Mouse (Mus musculus) adrenal gland, adult 8-10 months (tissue): ENCODE data around the gene Prss53. TPM values are rescaled to one million over a fixed set of nuclear protein-coding genes. Genes with fewer than 3 reads are reported as not detected.
A peak's percentile ranks its signal among the peaks of the same experiment; 100 is the strongest.
"Not testable (repeated sequence)": the region's sequence is repeated elsewhere in the genome, so short reads cannot be mapped to it uniquely, and the experiment has no call there.

Experiments
- DNase-seq: peaks from one replicate; pipeline ENCODE4 v3.0.0; 2022
- total RNA-seq, 4 experiments: library from RNA; stranded (reverse); gene quantifications; 2 replicates each; pipeline ENCODE4 v1.2.4; 2022

Prss53 gene
- total RNA-seq, 4 experiments from 2014 or later: 1.0 to 2.9 (median 1.6) TPM

DNA sequence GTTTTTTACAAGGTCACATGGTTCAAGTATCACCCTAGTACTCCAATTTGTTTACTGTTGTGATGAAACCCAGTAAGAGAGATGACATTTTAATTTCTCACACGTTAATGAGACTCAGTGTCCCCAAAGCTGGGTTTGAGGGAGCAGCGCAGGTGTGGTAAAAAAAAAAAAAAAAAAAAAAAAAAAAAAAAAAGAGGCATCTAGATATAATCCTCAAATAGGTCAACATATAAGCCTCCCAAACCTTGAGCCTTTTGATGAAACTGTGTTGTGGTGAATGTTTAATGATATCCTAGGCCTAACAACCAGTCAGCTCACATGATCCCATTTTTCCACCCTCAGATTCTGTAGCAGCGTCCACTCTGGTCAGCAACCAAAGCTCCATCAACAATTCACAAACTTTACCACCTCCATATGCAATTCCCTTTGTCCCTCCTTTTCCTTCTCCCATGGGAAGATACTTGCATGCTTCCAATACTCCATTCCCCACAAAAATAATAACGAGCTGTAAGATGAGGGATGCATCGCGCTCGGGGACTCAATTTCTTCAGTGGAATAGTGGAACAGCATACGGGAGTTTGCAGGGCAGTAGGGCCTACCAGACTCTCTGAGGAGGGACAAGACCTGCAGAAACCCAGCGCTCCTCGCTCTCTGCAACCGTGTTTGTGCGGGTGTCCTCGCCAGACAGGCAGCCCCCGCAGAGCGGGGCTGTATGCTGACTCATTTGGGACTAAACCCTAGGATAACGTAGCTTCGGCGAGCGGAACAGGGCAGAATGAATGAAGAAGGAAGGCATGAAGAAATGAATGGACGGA, 15.8 kb downstream of the Prss53 start:
- DNase-seq: no peak

- DNase-seq: no peak
Measured at GRCm38 (mm10) chr7:127870136-127870821, 20.5 kb downstream of the Prss53 start.

GRCm38 (mm10) chr7:127869149-127869810, 21.5 kb downstream of the Prss53 start:
- DNase-seq: no peak

- DNase-seq: no peak
Measured at GRCm38 (mm10) chr7:127867641-127868040, 23.1 kb downstream of the Prss53 start.

DNA sequence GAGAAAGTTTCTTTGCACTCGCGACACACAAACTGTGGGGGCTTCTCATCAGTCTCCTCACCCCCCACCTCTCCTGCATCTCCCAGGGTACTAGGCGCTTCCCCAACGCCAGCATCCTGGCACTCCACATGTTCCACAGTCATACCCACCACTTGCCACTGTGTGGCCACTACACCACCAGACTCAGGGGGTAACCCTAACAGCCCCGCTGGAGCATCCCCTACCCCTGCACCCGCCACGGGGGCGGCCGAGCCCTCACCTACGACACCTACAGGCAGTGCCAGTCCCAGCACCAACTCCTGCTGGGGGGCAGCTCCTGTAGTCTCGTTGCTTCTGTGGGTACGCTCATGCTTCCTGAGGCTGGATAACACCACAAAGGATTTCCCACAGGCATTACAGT, 24.3 kb downstream of the Prss53 start:
- no peak for DNase-seq

DNA sequence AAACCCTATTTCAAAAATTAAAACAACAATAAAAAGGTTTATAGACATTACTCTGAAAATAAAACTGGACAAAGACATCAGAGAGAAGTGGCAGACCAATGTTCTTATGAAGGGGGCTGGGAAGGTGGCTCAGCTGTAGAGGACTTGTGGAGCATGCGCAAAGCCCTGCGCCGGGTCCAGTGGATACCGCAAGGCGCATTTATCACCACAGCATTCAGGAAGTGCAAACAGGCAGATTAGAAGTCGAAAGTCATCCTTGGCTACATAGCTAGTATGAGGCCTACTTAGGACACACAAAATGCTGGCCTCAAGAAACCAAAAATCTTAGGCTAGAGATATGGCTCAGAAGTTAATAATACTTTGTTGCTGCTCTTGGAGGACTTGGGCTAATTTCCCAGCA, 32.5 kb downstream of the Prss53 start:
- no peak for DNase-seq

GRCm38 (mm10) chr7:127850906-127851305, 39.9 kb downstream of the Prss53 start:
- no peak for DNase-seq

DNA sequence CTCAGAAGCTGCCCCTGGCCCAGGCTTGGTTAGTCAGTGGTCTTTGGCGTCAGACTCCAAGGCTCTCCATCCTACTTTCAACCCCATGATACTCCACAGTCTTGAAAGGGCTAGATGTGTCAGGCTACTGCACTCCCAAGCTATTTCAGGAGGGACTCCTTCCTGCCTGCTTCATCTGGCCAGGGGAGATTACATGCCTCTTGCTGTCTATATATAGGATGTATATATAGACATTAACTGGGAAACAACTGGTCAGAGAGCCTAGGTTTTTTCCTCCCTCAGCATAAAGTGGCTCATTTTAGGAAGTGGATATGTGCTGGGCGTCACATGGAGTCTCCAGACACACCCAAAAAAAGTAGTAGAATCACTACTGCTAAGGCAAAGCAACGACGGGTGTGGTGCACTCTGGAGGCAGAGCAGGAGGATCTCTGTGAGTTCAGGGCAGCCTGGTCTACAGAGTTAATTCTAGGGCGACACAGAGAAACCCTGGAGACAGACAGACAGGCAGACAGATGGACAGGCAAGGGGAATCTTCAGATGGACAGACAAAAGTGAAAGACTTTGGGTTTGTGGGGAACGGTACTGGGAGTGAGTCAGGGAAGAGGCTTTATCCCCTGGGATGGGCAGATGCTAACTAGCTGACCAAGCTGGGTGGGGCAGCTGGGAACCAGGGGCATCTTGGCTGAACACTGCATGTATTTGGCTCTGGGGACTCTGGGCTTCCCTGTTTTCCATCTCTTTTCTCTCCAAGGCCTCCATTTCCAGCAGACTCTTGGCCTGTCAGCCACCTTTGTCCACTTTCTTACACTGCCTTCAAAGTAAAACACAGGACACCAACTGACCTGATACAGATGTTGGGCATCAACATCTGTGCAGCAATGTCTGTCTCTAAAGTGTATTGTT, 40.5 kb downstream of the Prss53 start:
- DNase-seq: no peak

- DNase-seq: peak; percentile 82
Measured at GRCm38 (mm10) chr7:127842001-127842718, 48.6 kb downstream of the Prss53 start.

DNA sequence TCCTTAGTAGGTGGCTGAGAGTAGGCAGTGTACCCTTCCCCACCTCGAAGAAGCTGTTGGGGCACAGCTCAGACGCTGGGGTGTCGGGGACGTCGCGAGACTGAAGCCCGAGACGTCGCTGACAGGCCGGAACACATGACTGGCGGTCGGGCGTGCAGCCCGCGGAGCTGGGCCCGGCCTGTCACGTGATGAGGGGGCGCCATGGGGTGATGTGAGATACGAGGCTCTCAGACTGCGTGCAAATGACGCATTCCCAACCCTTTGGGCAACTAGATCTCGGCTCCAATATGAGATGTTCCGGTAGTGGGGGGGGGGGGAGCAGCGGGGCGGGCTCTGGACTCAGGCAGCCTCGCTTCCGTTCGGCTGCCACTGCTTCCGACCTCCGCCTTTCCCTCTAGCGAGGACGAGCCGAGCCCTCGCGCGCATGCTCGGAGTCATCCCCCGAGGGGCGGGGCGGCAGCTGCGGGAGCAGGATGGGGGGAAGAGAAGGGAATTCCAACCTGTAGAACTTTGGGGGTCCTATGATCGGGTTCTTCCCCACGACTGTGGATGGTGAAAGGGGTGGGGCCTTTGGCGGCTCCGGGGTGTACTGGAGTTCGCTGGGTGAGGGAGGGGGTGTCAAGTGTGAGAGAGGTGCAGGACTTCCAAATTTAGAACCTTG, 49.3 kb downstream of the Prss53 start:
- peak; percentile 93 for DNase-seq

DNA sequence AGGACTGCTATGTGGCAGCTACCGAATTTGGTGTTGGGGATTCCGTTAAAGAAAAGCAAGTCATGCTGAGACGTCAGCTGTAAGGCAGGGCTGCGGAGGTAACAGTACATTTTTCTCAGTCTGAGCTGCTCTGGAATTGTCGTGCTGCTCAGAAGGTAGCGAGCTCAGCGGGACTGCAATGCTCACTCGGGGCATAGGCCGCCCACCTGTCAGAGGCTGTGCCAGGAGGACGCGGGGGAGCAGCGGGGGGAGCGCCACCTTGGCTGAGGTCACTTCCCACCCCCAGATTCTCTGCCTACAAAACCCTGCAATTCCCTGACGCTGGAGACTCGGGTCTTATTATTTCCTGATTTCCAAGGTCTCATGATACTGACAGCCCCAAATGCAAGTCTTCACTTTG, 49.9 kb downstream of the Prss53 start:
- peak; percentile 52 for DNase-seq

DNA sequence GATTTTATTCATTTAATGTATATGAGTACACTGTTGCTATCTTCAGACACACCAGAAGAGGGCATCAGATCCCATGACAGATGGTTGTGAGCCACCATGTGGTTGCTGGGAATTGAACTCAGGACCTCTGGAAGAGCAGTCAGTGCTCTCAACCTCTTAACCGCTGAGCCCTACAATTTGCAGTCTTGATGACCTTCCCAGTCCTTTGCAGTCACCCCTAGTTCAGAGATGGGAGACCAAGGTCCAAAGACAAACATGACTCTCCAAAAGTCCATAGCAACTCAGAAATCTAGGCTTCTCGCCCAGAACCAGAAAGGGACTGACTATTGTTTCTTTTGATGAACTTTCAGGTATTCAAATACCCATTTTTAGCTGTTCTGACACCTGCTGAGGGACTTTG, 50.7 kb downstream of the Prss53 start:
- DNase-seq: not testable (repeated sequence)

DNA sequence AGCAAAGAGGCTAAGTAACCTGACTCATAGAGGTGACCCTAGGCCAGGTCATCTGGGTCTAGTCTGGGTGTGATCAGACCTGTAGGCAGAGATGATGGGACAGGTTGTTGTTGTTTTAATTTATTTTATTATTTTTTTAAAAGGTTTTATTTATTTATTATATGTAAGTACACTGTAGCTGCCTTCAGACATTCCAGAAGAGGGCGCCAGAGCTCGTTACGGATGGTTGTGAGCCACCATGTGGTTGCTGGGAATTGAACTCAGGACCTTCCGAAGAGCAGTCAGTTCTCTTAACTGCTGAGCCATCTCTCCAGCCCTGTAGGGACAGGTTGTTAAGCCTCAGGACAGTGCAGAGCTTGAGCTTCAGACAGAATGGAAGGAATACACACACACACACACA, 52.9 kb downstream of the Prss53 start:
- DNase-seq: not testable (repeated sequence)

DNA sequence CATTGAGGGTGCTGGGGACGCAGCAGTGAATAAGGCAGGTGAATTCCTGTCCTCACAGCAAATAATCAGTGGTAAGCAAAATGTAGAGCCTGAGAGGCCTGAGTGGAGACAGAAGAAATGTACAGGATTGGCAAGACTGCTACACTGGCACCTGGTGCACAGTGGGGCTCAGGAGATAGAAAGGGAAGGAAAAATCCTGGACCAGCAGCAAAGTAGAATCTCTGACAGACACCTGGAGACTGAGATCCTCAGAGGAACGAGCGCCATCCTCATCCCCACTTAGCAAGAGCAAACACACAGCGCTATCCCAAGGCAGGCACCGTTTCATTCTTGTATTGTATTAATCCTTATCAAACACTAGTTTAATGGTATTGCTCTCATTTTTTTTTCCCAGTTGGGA, 53.3 kb downstream of the Prss53 start:
- DNase-seq: no peak

Other genes starting within 250 kb of the Prss53 start
- 100 to 1,000 TPM in 2 of 4 experiments, 10 to 100 TPM in 2; 75.9 to 120 (median 98.1) TPM for gene Bcl7c, start 182.0 kb downstream of the Prss53 start, total RNA-seq
- 1 to 10 TPM; 2.2 to 4.5 (median 2.7) TPM for gene Ctf1, start 178.2 kb downstream of the Prss53 start, total RNA-seq
- not detected for gene Ctf2, start 158.8 kb downstream of the Prss53 start, total RNA-seq
- gene Fbxl19, start 146.4 kb downstream of the Prss53 start, total RNA-seq: 10 to 100 TPM; 13.5 to 18.6 (median 16.5) TPM
- 10 to 100 TPM; 30.1 to 37.2 (median 35.0) TPM for gene Orai3, start 121.2 kb downstream of the Prss53 start, total RNA-seq
- 10 to 100 TPM; 39.6 to 54.6 (median 45.7) TPM for gene Setd1a, start 114.3 kb downstream of the Prss53 start, total RNA-seq
- gene Gm49388, start 105.4 kb downstream of the Prss53 start, total RNA-seq: 1 to 10 TPM; 4.2 to 8.9 (median 5.8) TPM
- 10 to 100 TPM; 33.8 to 44.9 (median 41.5) TPM for gene Hsd3b7, start 90.4 kb downstream of the Prss53 start, total RNA-seq
- gene Stx4a, start 66.7 kb downstream of the Prss53 start, total RNA-seq: 100 to 1,000 TPM in 3 of 4 experiments, 10 to 100 TPM in 1; 84.9 to 143 (median 113) TPM
- gene Stx1b, start 66.4 kb downstream of the Prss53 start, total RNA-seq: 1 to 10 TPM; 2.9 to 8.5 (median 6.3) TPM
- gene Zfp646, start 14.7 kb downstream of the Prss53 start, total RNA-seq: 10 to 100 TPM; 34.2 to 46.2 (median 40.2) TPM
- gene Zfp668, start 14.1 kb downstream of the Prss53 start, total RNA-seq: 10 to 100 TPM in 2 of 4 experiments, 1 to 10 TPM in 2; 8.0 to 15.1 (median 9.2) TPM
- under 1 TPM in 1 of 4 experiments, not detected in 3; 0.38 TPM for gene Gm21974, start 4.5 kb upstream of the Prss53 start, total RNA-seq
- gene Vkorc1, start 4.6 kb upstream of the Prss53 start, total RNA-seq: 10 to 100 TPM; 69.6 to 94.3 (median 79.1) TPM
- 100 to 1,000 TPM; 108 to 147 (median 120) TPM for gene Bckdk, start 13.1 kb upstream of the Prss53 start, total RNA-seq
- 10 to 100 TPM; 29.0 to 33.4 (median 31.1) TPM for gene Kat8, start 21.5 kb upstream of the Prss53 start, total RNA-seq
- gene Prss8, start 39.1 kb upstream of the Prss53 start, total RNA-seq: under 1 TPM in 1 of 4 experiments, not detected in 3; 0.16 TPM
- gene Prss36, start 55.8 kb upstream of the Prss53 start, total RNA-seq: 10 to 100 TPM in 2 of 4 experiments, 1 to 10 TPM in 2; 8.4 to 10.5 (median 9.6) TPM
- 100 to 1,000 TPM; 106 to 430 (median 307) TPM for gene Fus, start 76.5 kb upstream of the Prss53 start, total RNA-seq
- gene Pycard, start 102.9 kb upstream of the Prss53 start, total RNA-seq: 1 to 10 TPM; 4.0 to 5.8 (median 4.5) TPM
- gene Trim72, start 113.0 kb upstream of the Prss53 start, total RNA-seq: under 1 TPM in 3 of 4 experiments, not detected in 1; 0.12 to 0.31 (median 0.24) TPM
- 1 to 10 TPM; 5.6 to 6.9 (median 6.4) TPM for gene Itgam, start 171.7 kb upstream of the Prss53 start, total RNA-seq
- gene Gm49368, start 171.7 kb upstream of the Prss53 start, total RNA-seq: under 1 TPM in 1 of 4 experiments, not detected in 3; 0.11 TPM
- gene Itgax, start 238.6 kb upstream of the Prss53 start, total RNA-seq: 1 to 10 TPM; 1.6 to 9.6 (median 5.1) TPM